Mouse (Mus musculus) testis, adult 2 months (tissue): ENCODE data around the gene Rbms1.

ENCODE experiments used
- CTCF ChIP-seq: fragments of 200-500 bp; IDR thresholded peaks from 2 replicates; pipeline ENCODE4 v1.5.1; 2012; ENCODE audit warnings: low read depth, mild to moderate bottlenecking, inconsistent platforms, low read length, moderate library complexity; ENCODE audit not compliant: control insufficient read depth, insufficient read depth, insufficient replicate concordance
- POLR2A ChIP-seq: fragments of 200-500 bp; IDR thresholded peaks from 2 replicates; pipeline ENCODE4 v1.6.1; 2012; ENCODE audit warnings: low read depth, mild to moderate bottlenecking, inconsistent platforms, low read length, moderate library complexity; ENCODE audit not compliant: control insufficient read depth

GRCm38 (mm10) chr2:60879141-60879818 lies 83.7 kb downstream of the Rbms1 start:
- TF ChIP-seq CTCF (no peak), POLR2A (no peak)
